Mouse (Mus musculus) small intestine, adult 2 months (tissue): ENCODE measurements around the gene Gm17402.

Experiments used
- CTCF ChIP-seq: fragments of 200-500 bp; IDR thresholded peaks from 2 replicates; pipeline ENCODE4 v1.5.1; 2012; ENCODE audit warnings: low read depth, mild to moderate bottlenecking, control low read depth, inconsistent platforms, low read length, moderate library complexity, mixed read lengths; ENCODE audit not compliant: insufficient replicate concordance, insufficient read length; ENCODE audit errors: extremely low read depth
- POLR2A ChIP-seq: fragments of 200-500 bp; IDR thresholded peaks from 2 replicates; pipeline ENCODE4 v1.6.1; 2012; ENCODE audit warnings: low read depth, mild to moderate bottlenecking, control low read depth, inconsistent platforms, low read length, moderate library complexity

- TF ChIP-seq CTCF (no peak), POLR2A (no peak)
Measured at GRCm38 (mm10) chr3:67372194-67372593, 2.8 kb downstream of the Gm17402 start.
